Mouse (Mus musculus) kidney, adult 2 months (tissue): ENCODE measurements around the gene Ugt2a3.
"Not testable (repeated sequence)": the region's sequence is repeated elsewhere in the genome, so short reads cannot be mapped to it uniquely, and the experiment has no call there.

ENCODE experiments used
- CTCF ChIP-seq: fragments of 200-500 bp; conservative IDR thresholded peaks from 2 replicates; pipeline ENCODE4 v1.5.1; 2011; ENCODE audit warnings: low read depth, mild to moderate bottlenecking, control low read depth, low read length, moderate library complexity, mixed read lengths; ENCODE audit not compliant: insufficient read depth, insufficient read length
- POLR2A ChIP-seq: fragments of 200-500 bp; IDR thresholded peaks from one replicate; pipeline ENCODE4 v1.6.1; 2011; ENCODE audit warnings: low read depth, low read length, control low read depth

DNA sequence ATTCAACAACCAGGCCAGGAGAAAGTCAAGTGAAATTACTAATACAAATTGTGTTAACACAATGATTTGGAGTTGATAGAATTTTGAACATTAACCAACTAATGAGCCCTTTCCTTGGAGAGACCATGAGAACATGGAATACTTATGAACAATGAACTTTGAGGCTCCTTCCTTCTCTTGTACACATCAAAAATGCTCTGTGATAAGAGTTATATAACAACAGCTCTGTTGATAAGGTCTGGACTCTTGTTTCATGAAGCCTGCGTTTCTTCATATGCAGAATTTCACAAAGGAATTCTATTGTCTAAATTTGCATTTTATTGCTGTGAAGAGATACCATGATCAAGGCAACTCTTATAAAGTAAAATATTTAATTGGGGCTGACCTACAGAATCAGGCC lies 12.2 kb upstream of the Ugt2a3 start:
- TF ChIP-seq POLR2A, CTCF: not testable (repeated sequence)
